Mouse (Mus musculus) forebrain, embryonic 14.5 days (tissue): Measurements from ENCODE around the gene Esx1. TPM values are rescaled to one million over a fixed set of nuclear protein-coding genes. Genes with fewer than 3 reads are reported as not detected.

Experiments
- ATAC-seq: fragments of 200-750 bp; cut with Nextera tagmentation; 2 replicates; pipeline ENCODE4 v1.8.0; 2017; ENCODE audit warnings: mild to moderate bottlenecking, moderate library complexity
- DNase-seq: peaks from one replicate; pipeline ENCODE4 v3.0.0-alpha.2; 2015; ENCODE audit warnings: low spot score
- H3K27ac ChIP-seq: fragments of 300-500 bp; sonication (generic); 2 replicates; pipeline ENCODE4 v1.5.1; 2014; ENCODE audit warnings: low read depth, mild to moderate bottlenecking, control low read depth, low read length, moderate library complexity
- H3K27me3 ChIP-seq: fragments of 300-500 bp; sonication (generic); replicated peaks from 2 replicates; pipeline ENCODE4 v1.6.1; 2014; ENCODE audit warnings: low read length, control low read depth, mixed read lengths; ENCODE audit not compliant: control insufficient read depth, insufficient read depth
- H3K36me3 ChIP-seq: fragments of 300-500 bp; sonication (generic); 2 replicates; pipeline ENCODE4 v1.6.1; 2014; ENCODE audit warnings: low read length, control low read depth; ENCODE audit not compliant: control insufficient read depth, insufficient read depth
- H3K4me1 ChIP-seq: fragments of 300-500 bp; sonication (generic); 2 replicates; pipeline ENCODE4 v1.6.1; 2014; ENCODE audit warnings: antibody characterized with exemption, low read length, control low read depth; ENCODE audit not compliant: control insufficient read depth, insufficient read depth
- H3K4me2 ChIP-seq: fragments of 300-500 bp; sonication (generic); 2 replicates; pipeline ENCODE4 v1.6.1; 2014; ENCODE audit warnings: mild to moderate bottlenecking, control low read depth, low read length
- H3K4me3 ChIP-seq: fragments of 300-500 bp; sonication (generic); 2 replicates; pipeline ENCODE4 v1.5.1; 2014; ENCODE audit warnings: low read depth, low read length, control low read depth
- H3K9ac ChIP-seq: fragments of 300-500 bp; sonication (generic); 2 replicates; pipeline ENCODE4 v1.6.1; 2014; ENCODE audit warnings: mild to moderate bottlenecking, low read length, control low read depth, moderate library complexity
- H3K9me3 ChIP-seq: fragments of 300-500 bp; sonication (generic); replicated peaks from 2 replicates; pipeline ENCODE4 v1.6.1; 2016; ENCODE audit warnings: low read length, control low read depth, mixed read lengths; ENCODE audit not compliant: control insufficient read depth
- WGBS: fragments of 180-500 bp; shearing (Covaris S2); extraction: QIAGEN DNeasy Blood & Tissue Kit; methylation state at CpG from one replicate; pipeline ENCODE4 v1.1.7; 2014; 5-methylcytosine and 5-hydroxymethylcytosine counted together
- polyA plus RNA-seq: library from polyadenylated mRNA; unstranded; fragments of >200 nt; fragmentation: Nextera tagmentation; extraction: Ambion mirVana; gene quantifications from 2 replicates; pipeline ENCODE4 v1.2.1, GENCODE M21; 2014

The Esx1 gene
- polyA plus RNA-seq: not detected in 2 replicates

GRCm38 (mm10) chrX:137121718-137122117 lies at the start of gene Esx1:
Esx1 (minus strand) TSS chrX:137122083.
- WGBS: 33% methylated on average over 21 of the region's 21 CpGs
- Histone ChIP-seq H3K4me1 (no peaks in the 10 kb centered on the region), H3K4me3 (peak within 1 kb of the TSS; percentile 5; the same call in 1 of the 2 replicates), H3K4me2 (no peak within 1 kb of the TSS), H3K27ac (no peak within 1 kb of the TSS), H3K9ac (no peak within 1 kb of the TSS), H3K27me3 (peaks cover 55% of the 10 kb centered on the region), H3K9me3 (no peaks in the 10 kb centered on the region), H3K36me3 (no peaks in the 10 kb centered on the region)
- ATAC-seq: no peak
- DNase-seq: no peak

- WGBS: 42% methylated on average over 7 of the region's 7 CpGs
- DNase-seq (peak; percentile 6), ATAC-seq (no peak)
- Histone ChIP-seq H3K4me1 (no peaks in the 10 kb centered on the region), H3K4me3 (no peak overlapping the region), H3K27ac (no peak overlapping the region), H3K4me2 (no peak overlapping the region), H3K9me3 (no peaks in the 10 kb centered on the region), H3K9ac (no peak overlapping the region), H3K36me3 (no peaks in the 10 kb centered on the region), H3K27me3 (no peaks in the 10 kb centered on the region)
Measured at GRCm38 (mm10) chrX:137170021-137170420, 48.1 kb upstream of the Esx1 start.

- 76% methylated on average over 7 of the region's 7 CpGs for WGBS
- no peak for DNase-seq
- Histone ChIP-seq H3K4me3 (no peak overlapping the region), H3K27me3 (no peaks in the 10 kb centered on the region), H3K9ac (no peak overlapping the region), H3K9me3 (no peaks in the 10 kb centered on the region), H3K4me2 (no peak overlapping the region), H3K36me3 (no peaks in the 10 kb centered on the region), H3K27ac (no peak overlapping the region), H3K4me1 (no peaks in the 10 kb centered on the region)
- no peak for ATAC-seq
Measured at GRCm38 (mm10) chrX:137167658-137168057, 45.8 kb upstream of the Esx1 start.

- H3K4me1 ChIP-seq: no peaks in the 10 kb centered on the region
- no peak overlapping the region for H3K4me3 ChIP-seq
- WGBS: 78% methylated on average over 3 of the region's 3 CpGs
- no peak overlapping the region for H3K27ac ChIP-seq
- DNase-seq (no peak), ATAC-seq (no peak)
- H3K27me3 ChIP-seq: no peaks in the 10 kb centered on the region
- H3K36me3 ChIP-seq: no peaks in the 10 kb centered on the region
- H3K4me2 ChIP-seq: no peak overlapping the region
- no peaks in the 10 kb centered on the region for H3K9me3 ChIP-seq
- H3K9ac ChIP-seq: no peak overlapping the region
Measured at GRCm38 (mm10) chrX:137165621-137166020, 43.7 kb upstream of the Esx1 start.

GRCm38 (mm10) chrX:137162700-137163099 lies 40.8 kb upstream of the Esx1 start:
- Histone ChIP-seq H3K4me1 (no peaks in the 10 kb centered on the region), H3K9ac (no peak overlapping the region), H3K9me3 (no peaks in the 10 kb centered on the region), H3K27ac (no peak overlapping the region), H3K4me3 (no peak overlapping the region), H3K27me3 (no peaks in the 10 kb centered on the region), H3K36me3 (no peaks in the 10 kb centered on the region), H3K4me2 (no peak overlapping the region)
- WGBS: 93% methylated on average over 1 of the region's 1 CpGs
- ATAC-seq: no peak
- DNase-seq: no peak

GRCm38 (mm10) chrX:137160971-137161370 lies 39.1 kb upstream of the Esx1 start:
- Histone ChIP-seq H3K4me1 (no peaks in the 10 kb centered on the region), H3K9ac (no peak overlapping the region), H3K27me3 (no peaks in the 10 kb centered on the region), H3K4me2 (no peak overlapping the region), H3K9me3 (no peaks in the 10 kb centered on the region), H3K27ac (no peak overlapping the region), H3K4me3 (no peak overlapping the region), H3K36me3 (no peaks in the 10 kb centered on the region)
- ATAC-seq (no peak), DNase-seq (no peak)
- WGBS: 55% methylated on average over 3 of the region's 3 CpGs

- DNase-seq (no peak), ATAC-seq (no peak)
- H3K9me3 ChIP-seq: no peaks in the 10 kb centered on the region
- H3K27me3 ChIP-seq: no peaks in the 10 kb centered on the region
- no peak overlapping the region for H3K9ac ChIP-seq
- no peak overlapping the region for H3K4me3 ChIP-seq
- WGBS: 85% methylated on average over 11 of the region's 11 CpGs
- H3K4me1 ChIP-seq: no peaks in the 10 kb centered on the region
- H3K27ac ChIP-seq: no peak overlapping the region
- H3K4me2 ChIP-seq: no peak overlapping the region
- H3K36me3 ChIP-seq: no peaks in the 10 kb centered on the region
Measured at GRCm38 (mm10) chrX:137149050-137149449, 27.2 kb upstream of the Esx1 start.

GRCm38 (mm10) chrX:137144674-137145073 lies 22.8 kb upstream of the Esx1 start:
- Histone ChIP-seq H3K36me3 (no peaks in the 10 kb centered on the region), H3K4me1 (no peaks in the 10 kb centered on the region), H3K9ac (no peak overlapping the region), H3K27ac (no peak overlapping the region), H3K9me3 (no peaks in the 10 kb centered on the region), H3K4me2 (no peak overlapping the region), H3K27me3 (no peaks in the 10 kb centered on the region), H3K4me3 (no peak overlapping the region)
- WGBS: 31% methylated on average over 4 of the region's 4 CpGs
- DNase-seq: no peak
- ATAC-seq: no peak

- H3K27me3 ChIP-seq: no peaks in the 10 kb centered on the region
- H3K9ac ChIP-seq: no peak overlapping the region
- ATAC-seq (no peak), DNase-seq (no peak)
- WGBS: 89% methylated on average over 4 of the region's 4 CpGs
- no peaks in the 10 kb centered on the region for H3K36me3 ChIP-seq
- no peaks in the 10 kb centered on the region for H3K9me3 ChIP-seq
- H3K4me2 ChIP-seq: no peak overlapping the region
- no peaks in the 10 kb centered on the region for H3K4me1 ChIP-seq
- no peak overlapping the region for H3K4me3 ChIP-seq
- no peak overlapping the region for H3K27ac ChIP-seq
Measured at GRCm38 (mm10) chrX:137143726-137144125, 21.8 kb upstream of the Esx1 start.
